Mouse (Mus musculus): ENCODE results near the gene Gm49366. TPM values are rescaled to one million over a fixed set of nuclear protein-coding genes. Genes with fewer than 3 reads are reported as not detected.
"Not testable (repeated sequence)": the region's sequence is repeated elsewhere in the genome, so short reads cannot be mapped to it uniquely, and the experiment has no call there.

Gm49366 gene
- polyA plus RNA-seq, 1 experiment: not detected

- H3K27ac ChIP-seq (ENCODE audit: insufficient read depth, low read depth, low read length): no peak overlapping the region
- WGBS: 53% methylated on average over 9 of the region's 9 CpGs
- TF ChIP-seq POLR2A (IDR thresholded peaks at IDR 0.05; ENCODE audit: low read depth, low read length) (no peak), CTCF (IDR thresholded peaks at IDR 0.05; ENCODE audit: extremely low read depth, insufficient read length, insufficient replicate concordance, low read depth, low read length) (no peak)
- no peaks in the 10 kb centered on the region for H3K36me3 ChIP-seq (ENCODE audit: control insufficient read depth, insufficient read depth, low read length)
- H3K27me3 ChIP-seq (ENCODE audit: control insufficient read depth, insufficient read depth, low read length): no peaks in the 10 kb centered on the region; the same call in 1 of the 2 replicates
- H3K4me3 ChIP-seq (ENCODE audit: low read depth, low read length): no peak overlapping the region
- H3K4me1 ChIP-seq (ENCODE audit: control insufficient read depth, insufficient read depth, insufficient read length, low read length): peaks cover 4% of the 10 kb centered on the region; the same call in 1 of the 2 replicates
Measured at GRCm38 (mm10) chr12:84023052-84023745, 15.5 kb upstream of the Gm49366 start.

GRCm38 (mm10) chr12:84025888-84026287 lies 12.8 kb upstream of the Gm49366 start:
- WGBS: 86% methylated on average over 7 of the region's 7 CpGs

GRCm38 (mm10) chr12:84028328-84028727 lies 10.4 kb upstream of the Gm49366 start:
- H3K27me3 ChIP-seq (ENCODE audit: control insufficient read depth, insufficient read depth, low read length); H3K27ac ChIP-seq (ENCODE audit: insufficient read depth, low read depth, low read length); H3K4me3 ChIP-seq (ENCODE audit: low read depth, low read length); H3K36me3 ChIP-seq (ENCODE audit: control insufficient read depth, insufficient read depth, low read length); H3K4me1 ChIP-seq (ENCODE audit: control insufficient read depth, insufficient read depth, insufficient read length, low read length): not testable (repeated sequence)
- 84% methylated on average over 3 of the region's 3 CpGs for WGBS

More at GRCm38 (mm10) chr12:84025888-84026287, 12.8 kb upstream of the Gm49366 start:
- TF ChIP-seq POLR2A (IDR thresholded peaks at IDR 0.05; ENCODE audit: low read depth, low read length) (no peak), CTCF (IDR thresholded peaks at IDR 0.05; ENCODE audit: extremely low read depth, insufficient read length, insufficient replicate concordance, low read depth, low read length) (no peak)
- H3K27me3 ChIP-seq (ENCODE audit: control insufficient read depth, insufficient read depth, low read length): no peaks in the 10 kb centered on the region
- H3K4me1 ChIP-seq (ENCODE audit: control insufficient read depth, insufficient read depth, insufficient read length, low read length): peaks cover 2% of the 10 kb centered on the region; the same call in 1 of the 2 replicates
- H3K4me3 ChIP-seq (ENCODE audit: low read depth, low read length): no peak overlapping the region
- no peak overlapping the region for H3K27ac ChIP-seq (ENCODE audit: insufficient read depth, low read depth, low read length)
- H3K36me3 ChIP-seq (ENCODE audit: control insufficient read depth, insufficient read depth, low read length): no peaks in the 10 kb centered on the region

GRCm38 (mm10) chr12:84029043-84029442 lies 9.7 kb upstream of the Gm49366 start:
- H3K27me3 ChIP-seq (ENCODE audit: control insufficient read depth, insufficient read depth, low read length): not testable (repeated sequence)
- WGBS: 98% methylated on average over 1 of the region's 1 CpGs

GRCm38 (mm10) chr12:84030659-84031332 lies 7.9 kb upstream of the Gm49366 start:
- H3K4me1 ChIP-seq (ENCODE audit: control insufficient read depth, insufficient read depth, insufficient read length, low read length): peaks cover 6% of the 10 kb centered on the region; the same call in 1 of the 2 replicates
- no peaks in the 10 kb centered on the region for H3K36me3 ChIP-seq (ENCODE audit: control insufficient read depth, insufficient read depth, low read length)
- no peaks in the 10 kb centered on the region for H3K27me3 ChIP-seq (ENCODE audit: control insufficient read depth, insufficient read depth, low read length)
- no peak for TF ChIP-seq POLR2A (IDR thresholded peaks at IDR 0.05; ENCODE audit: low read depth, low read length)
- peak; percentile 82; the same call in 1 of the 2 replicates for TF ChIP-seq CTCF (IDR thresholded peaks at IDR 0.05; ENCODE audit: extremely low read depth, insufficient read length, insufficient replicate concordance, low read depth, low read length)
- WGBS: 28% methylated on average over 4 of the region's 4 CpGs
- H3K4me3 ChIP-seq (ENCODE audit: low read depth, low read length): no peak overlapping the region
- H3K27ac ChIP-seq (ENCODE audit: insufficient read depth, low read depth, low read length): no peak overlapping the region

More at GRCm38 (mm10) chr12:84029043-84029442, 9.7 kb upstream of the Gm49366 start:
- H3K27ac ChIP-seq (ENCODE audit: insufficient read depth, low read depth, low read length); H3K4me1 ChIP-seq (ENCODE audit: control insufficient read depth, insufficient read depth, insufficient read length, low read length); H3K36me3 ChIP-seq (ENCODE audit: control insufficient read depth, insufficient read depth, low read length); H3K4me3 ChIP-seq (ENCODE audit: low read depth, low read length): not testable (repeated sequence)

- TF ChIP-seq POLR2A (IDR thresholded peaks at IDR 0.05; ENCODE audit: low read depth, low read length): no peak
- H3K4me3 ChIP-seq (ENCODE audit: low read depth, low read length): no peak overlapping the region
- 40% methylated on average over 4 of the region's 4 CpGs for WGBS
Measured at GRCm38 (mm10) chr12:84032854-84033253, 5.9 kb upstream of the Gm49366 start.

GRCm38 (mm10) chr12:84033302-84033701 lies 5.4 kb upstream of the Gm49366 start:
- WGBS: 74% methylated on average over 2 of the region's 2 CpGs
- peaks cover 11% of the 10 kb centered on the region; the same call in 1 of the 2 replicates for H3K4me1 ChIP-seq (ENCODE audit: control insufficient read depth, insufficient read depth, insufficient read length, low read length)
- not testable (repeated sequence) for H3K27me3 ChIP-seq (ENCODE audit: control insufficient read depth, insufficient read depth, low read length); H3K4me3 ChIP-seq (ENCODE audit: low read depth, low read length); H3K36me3 ChIP-seq (ENCODE audit: control insufficient read depth, insufficient read depth, low read length); H3K27ac ChIP-seq (ENCODE audit: insufficient read depth, low read depth, low read length)

More at GRCm38 (mm10) chr12:84032854-84033253, 5.9 kb upstream of the Gm49366 start:
- no peak overlapping the region for H3K27ac ChIP-seq (ENCODE audit: insufficient read depth, low read depth, low read length)
- no peaks in the 10 kb centered on the region for H3K27me3 ChIP-seq (ENCODE audit: control insufficient read depth, insufficient read depth, low read length)
- no peaks in the 10 kb centered on the region for H3K36me3 ChIP-seq (ENCODE audit: control insufficient read depth, insufficient read depth, low read length)
- peaks cover 11% of the 10 kb centered on the region; the same call in 1 of the 2 replicates for H3K4me1 ChIP-seq (ENCODE audit: control insufficient read depth, insufficient read depth, insufficient read length, low read length)
